Mouse (Mus musculus) B cell, adult 62 days (primary cell): ENCODE data around the gene Scand1. TPM values are rescaled to one million over a fixed set of nuclear protein-coding genes. Genes with fewer than 3 reads are reported as not detected.

Experiments
- total RNA-seq: library from RNA; stranded (reverse); gene quantifications from 4 replicates; pipeline ENCODE4 v1.2.4, GENCODE M21; 2023

Scand1 gene
- total RNA-seq: 136 to 156 TPM (median 147 TPM) in 4 replicates

DNA sequence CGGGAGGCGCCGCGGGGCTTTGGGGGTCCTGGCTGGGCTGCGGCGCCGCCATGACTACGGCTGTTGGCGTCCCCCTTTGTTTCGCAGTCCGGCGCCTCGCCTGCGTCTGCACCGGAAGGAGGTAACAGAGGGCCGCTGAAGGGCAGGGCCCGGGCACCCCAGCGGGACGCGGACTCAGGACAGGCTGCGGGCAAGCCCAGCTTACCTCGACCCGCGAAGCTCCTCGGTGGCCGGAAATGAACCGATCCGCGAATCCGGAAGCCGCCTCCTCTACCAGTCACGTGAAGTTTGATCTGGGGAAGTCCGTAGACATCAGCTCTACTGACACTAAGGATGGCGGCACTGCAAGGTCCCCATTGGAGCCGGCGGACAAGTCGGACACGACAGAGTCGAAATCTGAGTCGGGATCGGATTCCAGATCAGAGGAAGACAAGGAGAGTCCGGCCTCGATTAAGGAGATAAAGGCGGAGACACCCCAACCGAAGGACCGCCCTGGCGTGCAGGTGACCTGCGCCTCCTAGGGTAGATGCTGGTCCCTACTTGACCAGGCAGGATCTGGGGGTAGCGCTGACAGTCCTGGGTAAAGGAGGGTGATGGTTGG is at the start of gene Scand1, which contains the start of gene Cnbd2:
Gene Scand1 (minus strand): TSS at position 408 of the 601 bp plus-strand sequence.
Gene Cnbd2 (plus strand): TSS at position 3 of the 601 bp plus-strand sequence.

Other genes starting within 250 kb of the Scand1 start
- 5.0 to 7.5 TPM (median 6.1 TPM) in 4 replicates for gene Spag4, start 247.5 kb downstream of the Scand1 start, total RNA-seq
- gene Cpne1, start 200.7 kb downstream of the Scand1 start, total RNA-seq: 79.5 to 86.0 TPM (median 84.3 TPM) in 4 replicates
- 33.1 to 45.0 TPM (median 37.1 TPM) in 4 replicates for gene Rbm12, start 200.7 kb downstream of the Scand1 start, total RNA-seq
- gene Gm28036, start 185.6 kb downstream of the Scand1 start, total RNA-seq: 19.5 to 34.3 TPM (median 24.2 TPM) in 4 replicates
- gene Romo1, start 168.7 kb downstream of the Scand1 start, total RNA-seq: 64.3 to 96.4 TPM (median 77.6 TPM) in 4 replicates
- gene Nfs1, start 168.5 kb downstream of the Scand1 start, total RNA-seq: 33.0 to 35.9 TPM (median 34.0 TPM) in 4 replicates
- 2,113 to 2,186 TPM (median 2,159 TPM) in 4 replicates for gene Rbm39, start 132.5 kb downstream of the Scand1 start, total RNA-seq
- 87.3 to 94.5 TPM (median 92.0 TPM) in 4 replicates for gene Phf20, start 116.2 kb downstream of the Scand1 start, total RNA-seq
- gene Cnbd2, start 405 bp downstream of the Scand1 start, total RNA-seq: 8.7 to 10.7 TPM (median 9.9 TPM) in 4 replicates
- gene Epb41l1, start 108.2 kb upstream of the Scand1 start, total RNA-seq: not detected in 4 replicates
- 29.2 to 39.8 TPM (median 32.3 TPM) in 4 replicates for gene Aar2, start 234.9 kb upstream of the Scand1 start, total RNA-seq